Mouse (Mus musculus) megakaryocyte, embryonic 14.5 days (primary cell): ENCODE results near the gene Gm10053. TPM values are rescaled to one million over a fixed set of nuclear protein-coding genes. Genes with fewer than 3 reads are reported as not detected.
A peak's percentile ranks its signal among the peaks of the same experiment; 100 is the strongest.

ENCODE experiments used
- H3K27me3 ChIP-seq: replicated peaks from 2 replicates; pipeline ENCODE3; 2012; ENCODE audit warnings: inconsistent platforms
- H3K36me3 ChIP-seq: replicated peaks from 2 replicates; pipeline ENCODE3; 2012; ENCODE audit warnings: low read length, inconsistent platforms, mixed read lengths
- H3K4me1 ChIP-seq: 2 replicates; pipeline ENCODE4 v1.6.1; 2012; ENCODE audit warnings: inconsistent platforms
- H3K4me3 ChIP-seq: replicated peaks from 2 replicates; pipeline ENCODE3; 2012; ENCODE audit warnings: moderate library complexity, mild to moderate bottlenecking, inconsistent platforms
- H3K9me3 ChIP-seq: 2 replicates; pipeline ENCODE4 v1.6.1; 2012; ENCODE audit warnings: inconsistent platforms
- FLI1 ChIP-seq: IDR thresholded peaks from 2 replicates; pipeline ENCODE4 v1.6.1; 2012; ENCODE audit warnings: low read length, inconsistent platforms, mixed read lengths
- GATA1 ChIP-seq: IDR thresholded peaks from 3 replicates; pipeline ENCODE4 v1.6.1; 2012; ENCODE audit warnings: mixed read lengths, low read length, inconsistent platforms, borderline replicate concordance
- polyA plus RNA-seq: library from polyadenylated mRNA; stranded (reverse); fragments of >175 nt; gene quantifications from 2 replicates; pipeline ENCODE4 v1.2.3, GENCODE M21; 2012; ENCODE audit warnings: low replicate concordance; ENCODE audit not compliant: insufficient read depth

The Gm10053 gene
- polyA plus RNA-seq, 1 experiment, result 0.23 TPM

DNA sequence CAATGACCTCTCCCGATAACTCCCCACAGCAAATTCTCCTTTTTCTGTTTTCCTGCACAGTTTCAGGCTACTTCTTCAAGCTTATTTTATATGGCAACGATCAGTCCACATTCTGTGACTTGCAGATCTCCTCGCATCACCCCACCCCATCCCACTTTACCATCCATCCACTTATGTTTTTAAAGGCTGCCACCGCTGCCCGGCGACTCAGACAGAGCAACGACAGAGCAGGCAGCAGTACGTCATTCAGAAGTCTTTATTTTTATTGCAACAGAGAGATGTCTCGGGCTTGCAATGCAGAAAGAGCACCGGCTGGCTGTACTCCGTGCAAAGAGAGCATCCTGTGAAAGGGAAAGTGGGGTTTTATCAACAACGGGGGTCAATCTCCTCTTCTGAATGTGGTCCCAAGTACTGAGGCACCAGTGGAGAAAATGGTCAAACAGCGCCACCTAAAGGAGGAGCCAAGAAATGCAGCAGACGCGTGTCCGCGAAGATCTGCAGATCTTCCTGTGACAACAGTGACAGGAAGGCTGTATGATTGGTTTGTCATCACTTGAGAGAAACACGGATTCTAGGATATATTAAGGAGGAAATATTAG is 4.3 kb upstream of the Gm10053 start:
- H3K4me1 ChIP-seq, result peaks cover 5% of the 10 kb centered on the region
- H3K9me3 ChIP-seq, result no peaks in the 10 kb centered on the region
- TF ChIP-seq GATA1, result no peak
- TF ChIP-seq FLI1, result no peak
- H3K27me3 ChIP-seq, result peaks cover 47% of the 10 kb centered on the region
- H3K36me3 ChIP-seq, result no peaks in the 10 kb centered on the region
- peak overlapping the region; percentile 82 for H3K4me3 ChIP-seq

DNA sequence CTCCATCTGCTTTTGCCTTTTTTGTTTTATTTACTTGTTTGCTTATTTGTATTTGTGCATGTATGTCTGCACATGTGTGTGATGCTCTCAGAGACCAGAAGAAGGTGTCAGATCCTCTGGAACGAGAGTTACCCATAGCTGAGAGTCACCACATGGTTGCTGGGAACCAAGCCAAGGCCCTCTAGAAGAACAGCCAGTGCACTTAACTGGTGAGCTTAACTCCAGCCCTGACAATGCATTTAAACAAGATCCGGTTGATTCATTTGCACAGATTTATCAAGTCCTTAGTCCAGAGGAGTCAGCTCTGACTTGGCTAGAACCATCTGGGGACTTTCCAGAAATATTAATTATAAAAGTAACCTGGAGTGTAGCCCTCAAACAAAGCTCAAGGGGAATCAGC is 1.6 kb upstream of the Gm10053 start:
- no peak for TF ChIP-seq FLI1
- no peak for TF ChIP-seq GATA1
- Histone ChIP-seq H3K27me3 (peaks cover 36% of the 10 kb centered on the region), H3K4me3 (no peak overlapping the region), H3K9me3 (peaks cover 9% of the 10 kb centered on the region), H3K4me1 (peaks cover 5% of the 10 kb centered on the region), H3K36me3 (no peaks in the 10 kb centered on the region)

- Histone ChIP-seq H3K4me3 (no peak overlapping the region), H3K4me1 (peaks cover 6% of the 10 kb centered on the region), H3K36me3 (no peaks in the 10 kb centered on the region), H3K27me3 (peaks cover 31% of the 10 kb centered on the region), H3K9me3 (peaks cover 9% of the 10 kb centered on the region)
- TF ChIP-seq FLI1 (no peak), GATA1 (no peak)
These were observed 5.8 kb downstream of the Gm10053 start for GRCm38 (mm10) chr19:24881237-24881636.

DNA sequence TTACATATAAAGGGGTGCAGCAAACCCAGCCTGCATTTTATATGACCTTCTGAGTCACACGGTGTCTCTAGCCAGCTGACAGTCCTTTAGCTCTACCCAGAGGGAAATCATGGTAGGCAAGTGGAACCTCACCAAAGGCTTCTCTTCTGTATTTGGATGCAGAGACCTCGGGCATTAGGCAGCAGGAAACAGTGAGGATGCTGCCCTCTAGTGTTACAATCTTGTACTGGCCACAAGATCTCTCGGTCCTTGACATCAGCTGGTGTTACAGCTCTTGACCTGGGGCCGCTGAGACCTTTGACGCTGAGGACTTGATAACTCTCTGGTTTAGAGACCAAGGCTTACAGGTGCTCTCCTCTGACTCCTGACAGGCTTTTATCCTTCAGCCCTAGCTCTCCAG is 10.0 kb downstream of the Gm10053 start:
- TF ChIP-seq FLI1 (no peak), GATA1 (no peak)
- peaks cover 7% of the 10 kb centered on the region for H3K9me3 ChIP-seq

DNA sequence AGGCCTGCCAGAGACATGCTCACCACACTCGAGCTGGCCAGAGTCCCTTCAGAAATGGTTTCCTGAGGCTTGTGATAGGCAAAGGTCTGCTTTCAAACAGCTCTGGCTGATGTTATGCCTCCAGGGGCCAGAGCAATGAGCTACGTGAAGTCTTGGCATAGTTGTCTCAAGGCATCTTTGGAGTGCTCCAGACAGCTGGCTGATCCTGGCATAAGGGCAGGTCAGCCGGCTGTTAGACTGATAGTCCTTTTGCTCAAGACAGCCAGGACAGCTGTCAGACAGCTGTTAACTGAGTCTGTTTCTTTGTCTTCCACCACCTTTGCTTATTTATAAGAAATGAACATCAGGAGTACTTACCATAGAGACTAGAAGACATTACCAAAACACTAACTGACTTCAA is 11.4 kb downstream of the Gm10053 start:
- Histone ChIP-seq H3K27me3 (peaks cover 52% of the 10 kb centered on the region), H3K4me1 (peaks cover 6% of the 10 kb centered on the region), H3K9me3 (peaks cover 7% of the 10 kb centered on the region), H3K4me3 (no peak overlapping the region), H3K36me3 (no peaks in the 10 kb centered on the region)
- TF ChIP-seq GATA1 (no peak), FLI1 (no peak)

More for the DNA sequence above, 10.0 kb downstream of the Gm10053 start:
- H3K27me3 ChIP-seq, result peaks cover 52% of the 10 kb centered on the region
- peaks cover 6% of the 10 kb centered on the region for H3K4me1 ChIP-seq
- no peak overlapping the region for H3K4me3 ChIP-seq
- H3K36me3 ChIP-seq, result no peaks in the 10 kb centered on the region

DNA sequence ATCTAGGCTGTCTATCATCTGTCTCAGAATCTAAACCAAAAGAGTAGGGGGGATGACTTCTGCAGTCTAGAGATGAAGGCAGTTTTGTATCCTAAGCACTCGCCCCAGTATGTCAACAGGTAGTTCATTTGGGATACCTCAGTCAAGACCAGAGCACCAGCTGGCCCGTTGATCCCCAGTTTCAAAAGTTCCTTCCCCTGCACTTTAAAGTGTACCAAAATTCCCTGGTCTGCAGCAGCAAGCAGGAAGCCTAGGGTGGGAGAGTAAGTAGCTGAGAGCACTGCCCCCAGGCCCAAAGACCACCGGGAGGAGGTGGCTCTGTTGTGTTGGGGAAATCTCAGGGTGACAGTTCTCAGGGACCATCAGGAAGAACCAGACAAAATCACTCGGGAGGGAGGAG is 21.1 kb downstream of the Gm10053 start:
- H3K4me3 ChIP-seq, result no peak overlapping the region
- H3K9me3 ChIP-seq, result no peaks in the 10 kb centered on the region; the same call in 1 of the 2 replicates
- TF ChIP-seq GATA1, result no peak
- TF ChIP-seq FLI1, result no peak
- peaks cover 70% of the 10 kb centered on the region for H3K27me3 ChIP-seq
- no peaks in the 10 kb centered on the region for H3K36me3 ChIP-seq
- H3K4me1 ChIP-seq, result peaks cover 34% of the 10 kb centered on the region

DNA sequence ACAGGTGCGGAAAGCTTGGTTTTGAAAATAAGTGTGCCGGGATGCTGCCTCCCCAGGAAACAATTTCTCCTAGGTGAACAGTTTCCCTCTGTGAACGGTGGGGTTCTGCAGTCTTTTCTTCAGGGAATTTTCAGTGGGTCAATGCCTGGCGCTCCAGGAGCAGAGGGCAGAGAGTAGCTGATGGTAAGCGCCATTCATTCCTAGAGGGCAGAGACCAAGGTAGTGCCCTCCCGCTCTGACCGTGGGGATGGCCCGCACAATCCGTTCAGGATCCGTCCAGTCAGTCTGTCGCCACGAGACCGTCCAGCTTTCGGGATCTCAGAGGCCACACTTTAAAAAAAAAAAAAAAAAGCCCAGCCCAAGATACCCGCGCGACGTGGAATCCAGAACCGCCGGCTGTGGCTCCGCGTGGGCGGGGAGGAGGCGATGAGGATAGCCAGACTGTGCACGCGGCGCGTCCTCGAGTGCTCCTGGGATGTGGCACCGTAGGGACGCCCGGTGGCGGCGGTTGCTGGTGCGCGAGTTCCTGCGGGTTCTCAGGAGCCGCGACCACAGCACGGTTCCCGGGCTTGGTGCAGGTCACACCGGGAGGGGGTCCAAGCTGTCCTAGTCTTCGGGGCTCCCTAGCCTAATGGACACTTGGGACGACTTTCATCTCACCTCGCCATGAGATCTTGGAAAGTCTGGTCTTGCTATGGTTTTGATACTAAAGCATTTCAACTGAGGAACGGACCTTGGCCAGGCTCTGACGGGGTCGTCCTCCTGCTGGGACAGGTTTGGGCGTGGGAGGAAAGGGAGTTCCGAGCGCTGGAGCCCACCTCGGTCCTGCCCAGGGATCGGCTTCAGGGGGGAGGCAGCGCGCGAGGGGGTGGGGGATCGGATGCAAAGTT is 21.8 kb downstream of the Gm10053 start:
- Histone ChIP-seq H3K4me3 (peak overlapping the region; percentile 60), H3K9me3 (no peaks in the 10 kb centered on the region; the same call in 1 of the 2 replicates), H3K36me3 (no peaks in the 10 kb centered on the region), H3K4me1 (peaks cover 34% of the 10 kb centered on the region), H3K27me3 (peaks cover 77% of the 10 kb centered on the region)
- TF ChIP-seq FLI1, result no peak
- no peak for TF ChIP-seq GATA1

- TF ChIP-seq FLI1 (no peak), GATA1 (no peak)
- H3K36me3 ChIP-seq, result no peaks in the 10 kb centered on the region
- H3K4me1 ChIP-seq, result peaks cover 34% of the 10 kb centered on the region
- H3K4me3 ChIP-seq, result peak overlapping the region; percentile 10
- no peaks in the 10 kb centered on the region; the same call in 1 of the 2 replicates for H3K9me3 ChIP-seq
- H3K27me3 ChIP-seq, result peaks cover 83% of the 10 kb centered on the region
These were observed 22.6 kb downstream of the Gm10053 start for GRCm38 (mm10) chr19:24897896-24898736.

- Histone ChIP-seq H3K27me3 (peaks cover 83% of the 10 kb centered on the region), H3K36me3 (no peaks in the 10 kb centered on the region), H3K9me3 (peaks cover 2% of the 10 kb centered on the region), H3K4me1 (peaks cover 34% of the 10 kb centered on the region), H3K4me3 (peak overlapping the region; percentile 88)
- no peak for TF ChIP-seq GATA1
- no peak for TF ChIP-seq FLI1
These were observed 23.5 kb downstream of the Gm10053 start for GRCm38 (mm10) chr19:24898737-24899577.
